Mouse (Mus musculus) heart, postnatal 10 days (tissue): Measurements from ENCODE around the gene Ablim1. TPM values are rescaled to one million over a fixed set of nuclear protein-coding genes. Genes with fewer than 3 reads are reported as not detected.
"Not testable (repeated sequence)": the region's sequence is repeated elsewhere in the genome, so short reads cannot be mapped to it uniquely, and the experiment has no call there.

Source experiments
- DNase-seq, 2 experiments: peaks; one replicate each; pipeline ENCODE4 v3.0.0; 2021
- intact Hi-C: fragments of 180-260 bp; cut with DNase I; formaldehyde crosslinking; loops from one replicate; pipeline ENCODE4 v1.15.1; 2025
- total RNA-seq, 2 experiments: library from RNA; stranded (reverse); gene quantifications; 2 replicates each; pipeline ENCODE4 v1.2.3; 2021

Gene Ablim1
- total RNA-seq, 2 experiments from 2014 or later = 397 to 585 TPM

DNA sequence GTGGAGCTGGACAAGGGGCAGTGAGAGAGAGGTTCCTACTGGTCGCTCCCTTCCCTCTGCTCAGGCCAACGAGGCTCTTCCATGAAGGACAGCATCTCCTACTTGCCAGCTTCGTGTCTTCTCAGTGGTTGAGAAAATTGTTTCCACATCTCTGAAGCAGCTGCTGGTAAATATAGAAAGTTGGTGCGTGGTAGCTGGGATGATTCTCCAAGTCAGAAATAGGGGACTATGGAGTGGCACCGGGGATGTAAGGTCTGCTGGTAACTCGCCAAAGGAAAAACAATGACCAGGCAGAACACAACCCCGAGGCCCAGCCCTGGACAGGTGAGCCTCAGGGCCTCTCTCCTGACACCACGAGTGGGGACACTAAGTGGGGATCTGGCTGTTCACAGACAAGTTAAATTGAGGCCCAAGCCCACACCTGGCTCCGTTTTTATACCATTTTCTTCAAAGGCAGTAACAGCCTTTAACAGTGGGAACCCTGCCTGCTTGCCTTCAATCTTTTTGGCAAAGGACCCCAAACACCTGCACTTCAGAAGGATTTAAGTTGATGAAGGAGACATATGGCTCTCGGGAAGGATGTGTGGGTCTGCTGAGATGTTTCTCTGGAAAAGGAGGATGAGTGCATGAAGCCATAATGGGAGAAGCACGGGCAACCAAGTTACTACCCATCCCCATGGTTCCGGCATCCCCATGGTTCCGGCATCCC is 175.7 kb downstream of the Ablim1 start:
- no peak for DNase-seq
- intact Hi-C loops = loop anchor here (1.0 to 10.0 kb wide), 3 partner anchors 190 to 506 kb away; no protein-coding TSS in a partner anchor

DNA sequence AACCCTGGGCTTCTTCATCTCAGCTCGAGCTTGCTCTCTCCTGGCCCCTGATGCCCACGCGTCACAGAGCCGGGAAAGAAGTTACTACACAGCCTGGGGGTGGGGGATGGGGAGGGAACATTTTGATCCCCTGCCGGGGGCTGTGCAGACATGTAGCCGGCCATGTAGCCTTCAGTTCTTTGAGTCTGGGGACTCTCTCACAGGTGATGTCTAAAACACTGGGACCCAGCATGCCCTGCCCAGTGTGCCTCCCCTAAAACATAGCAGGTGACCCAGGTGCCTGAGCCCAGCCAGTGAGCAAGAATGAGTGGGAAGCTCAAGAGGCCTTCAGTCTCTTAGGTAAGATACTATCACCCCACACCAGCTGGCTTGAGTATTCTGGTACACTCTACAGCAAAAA is 176.2 kb downstream of the Ablim1 start:
- DNase-seq = no peak
- intact Hi-C loops = loop anchor here (1.0 to 10.0 kb wide), 3 partner anchors 191 to 506 kb away; no protein-coding TSS in a partner anchor

DNA sequence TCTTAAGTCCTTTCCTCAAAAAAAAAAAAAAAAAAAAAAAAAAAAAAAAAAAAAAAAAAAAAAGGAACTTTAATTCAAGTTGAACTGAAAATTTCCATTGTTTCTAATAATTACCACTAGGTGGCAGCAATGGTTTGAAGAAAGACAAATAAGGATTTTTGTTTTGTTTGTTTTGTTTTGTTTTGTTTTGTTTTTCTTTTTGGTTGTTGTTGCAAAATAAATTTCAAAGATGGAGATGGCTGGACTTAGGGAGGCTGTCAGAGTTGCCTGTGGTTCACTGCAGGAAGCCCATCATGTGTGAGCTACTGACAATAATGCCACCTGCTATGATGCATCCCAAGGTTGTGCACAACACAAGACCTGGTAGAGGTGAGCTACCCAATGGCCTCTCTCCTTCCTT is 176.7 kb downstream of the Ablim1 start:
- DNase-seq = no peak
- intact Hi-C loops = loop anchor here (1.0 to 10.0 kb wide), 3 partner anchors 191 to 507 kb away; no protein-coding TSS in a partner anchor

DNA sequence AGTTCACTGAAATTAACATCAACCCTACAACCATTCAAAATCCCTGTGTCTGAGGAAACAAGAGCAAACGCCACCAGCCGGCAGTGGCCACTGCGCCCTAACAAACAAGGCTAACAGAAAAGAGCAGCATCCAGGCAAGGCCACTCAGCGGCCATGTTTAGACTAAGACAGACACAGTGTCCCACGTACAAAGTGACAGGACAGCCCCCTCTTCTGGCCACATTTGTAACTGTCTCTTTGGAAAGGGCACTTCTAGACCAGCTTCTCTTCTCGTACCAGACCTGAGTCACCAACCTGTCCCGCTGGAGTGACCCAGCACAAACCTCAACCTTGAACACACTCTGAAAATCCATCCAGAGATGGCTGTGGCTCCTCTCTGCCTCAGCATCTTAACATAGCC is 178.5 kb downstream of the Ablim1 start:
- DNase-seq = peak; percentile 82 to 86
- intact Hi-C loops = loop anchor here (1.0 to 10.0 kb wide), 3 partner anchors 70 to 509 kb away; no protein-coding TSS in a partner anchor

DNA sequence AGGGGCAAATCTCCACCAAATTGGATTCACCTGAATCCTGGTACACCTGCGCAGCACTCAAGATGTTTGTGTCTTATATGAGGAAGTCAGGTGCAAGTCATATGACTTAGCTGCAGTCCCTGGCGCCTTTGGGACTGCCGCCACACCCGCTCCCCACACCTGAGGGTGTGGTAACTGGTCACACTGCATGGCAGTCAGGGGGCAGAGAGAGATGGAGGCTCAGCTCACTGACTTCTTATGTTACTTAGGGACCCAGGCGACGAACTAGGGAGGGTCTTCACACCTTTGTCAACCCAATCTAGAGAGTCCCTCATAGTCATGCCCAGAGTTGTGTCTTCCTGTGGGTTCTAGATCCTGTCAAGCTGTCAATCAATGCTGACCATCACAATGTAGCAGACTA is 179.1 kb downstream of the Ablim1 start:
- intact Hi-C loops = loop anchor here (1.0 to 10.0 kb wide), 3 partner anchors 69 to 509 kb away; no protein-coding TSS in a partner anchor
- not testable (repeated sequence) for DNase-seq

DNA sequence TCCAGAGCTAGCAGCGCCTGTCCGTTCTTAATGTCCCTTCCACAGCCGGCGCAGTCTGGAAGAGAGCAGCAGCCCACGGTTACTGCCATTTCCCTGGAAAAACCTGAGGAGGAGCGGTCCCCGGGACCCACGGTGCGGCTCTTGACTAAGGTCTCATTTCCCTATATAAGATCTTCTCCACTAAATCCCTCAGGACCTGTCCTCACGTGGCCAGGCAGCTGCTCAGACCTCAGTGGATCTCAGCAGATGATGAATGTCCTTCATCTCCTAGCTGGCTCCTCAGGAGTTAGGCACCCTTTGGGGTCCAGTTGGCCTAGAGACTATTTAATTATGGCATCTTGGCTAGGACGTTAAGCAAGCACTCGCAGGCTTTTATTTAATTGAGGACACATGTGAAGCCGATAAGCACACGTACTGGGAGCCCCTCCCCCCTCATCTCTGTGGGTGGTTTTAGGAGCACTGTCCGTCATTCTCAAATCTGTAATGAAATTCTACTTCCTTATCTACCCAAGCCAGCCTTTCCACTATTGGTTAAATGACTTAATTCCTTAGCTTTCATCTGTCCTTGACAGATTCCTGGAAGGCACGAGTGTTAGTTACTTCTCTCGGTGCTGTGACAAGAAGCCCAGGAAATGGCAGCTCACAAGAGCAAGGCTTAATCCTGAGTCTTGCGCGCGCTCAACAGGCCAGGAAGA is 179.9 kb downstream of the Ablim1 start:
- DNase-seq = peak; percentile 59 to 66

DNA sequence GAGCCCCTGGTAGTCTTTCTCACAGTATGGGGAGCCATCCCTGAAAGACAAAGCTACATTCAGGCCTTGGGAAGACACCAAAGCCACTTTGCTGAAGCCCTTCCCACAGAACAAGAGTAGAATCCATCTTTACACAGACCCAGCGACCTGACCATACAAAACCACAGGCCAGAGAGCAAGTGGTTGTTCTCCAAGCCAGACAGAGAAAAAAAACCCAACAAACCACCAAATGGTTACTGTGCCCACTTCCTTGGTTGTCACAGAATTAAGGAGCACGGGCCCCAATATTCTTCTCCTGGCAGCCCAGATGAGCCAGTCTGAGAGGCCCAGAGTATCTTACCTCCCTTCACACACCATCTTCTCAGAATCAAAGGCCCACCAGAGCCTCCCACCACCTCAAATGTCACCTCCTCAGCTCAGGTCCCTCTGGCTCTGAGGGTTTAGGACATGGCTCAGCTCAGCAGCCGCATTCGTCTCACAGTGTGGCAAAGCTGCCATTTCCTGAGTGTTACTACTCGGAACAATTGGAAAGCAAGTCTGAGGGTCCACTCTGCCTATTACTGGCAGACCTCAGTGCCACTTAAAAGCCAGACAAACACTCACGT is 181.7 kb downstream of the Ablim1 start:
- DNase-seq = no peak
- intact Hi-C loops = loop anchor here (5.0 to 10.0 kb wide), 3 partner anchors 36 to 512 kb away; no protein-coding TSS in a partner anchor

More for the DNA sequence above, 179.9 kb downstream of the Ablim1 start:
- intact Hi-C loops = loop anchor here (5.0 to 10.0 kb wide), 3 partner anchors 38 to 510 kb away; no protein-coding TSS in a partner anchor

DNA sequence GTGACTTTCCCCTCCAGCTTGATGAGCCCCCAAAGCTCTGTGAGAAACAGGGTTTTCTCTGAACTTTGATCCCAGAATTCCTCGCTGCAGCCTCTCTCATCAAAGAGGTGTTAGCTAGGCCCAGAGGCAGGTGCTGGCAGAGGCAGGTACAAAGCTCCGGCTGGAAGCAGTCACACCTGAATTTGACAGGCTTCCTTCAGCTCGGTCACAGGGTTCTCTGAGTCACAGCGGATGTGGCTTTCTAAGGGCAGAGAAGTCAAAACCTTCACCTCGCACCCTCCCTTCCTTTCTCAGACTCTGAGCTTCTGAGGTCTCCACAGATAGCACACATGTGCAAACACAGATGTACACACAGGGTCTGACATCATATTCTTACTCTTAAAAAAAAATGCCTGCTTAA is 182.4 kb downstream of the Ablim1 start:
- intact Hi-C loops = loop anchor here (5.0 to 10.0 kb wide), 3 partner anchors 35 to 513 kb away; no protein-coding TSS in a partner anchor
- no peak for DNase-seq

DNA sequence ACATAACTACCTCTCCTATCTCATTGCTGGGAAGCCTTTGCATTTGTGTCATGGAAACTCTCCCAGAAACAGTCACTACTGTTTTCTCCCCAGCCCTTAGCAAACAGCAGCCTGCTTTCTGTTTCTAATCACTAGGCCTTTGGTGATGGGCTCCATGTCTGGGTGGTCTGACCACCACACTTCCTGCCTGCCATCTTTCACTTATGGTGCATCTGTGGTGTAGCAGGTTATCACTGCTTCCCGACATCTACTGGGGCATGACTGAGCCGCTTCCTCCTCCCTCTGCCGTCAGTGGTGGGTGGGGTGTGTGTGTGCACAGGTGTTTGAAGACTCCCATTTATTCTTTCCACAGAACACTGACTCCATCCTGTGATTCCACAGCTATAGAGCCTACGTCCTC is 183.4 kb downstream of the Ablim1 start:
- intact Hi-C loops = loop anchor here (5.0 to 10.0 kb wide), 3 partner anchors 34 to 513 kb away; no protein-coding TSS in a partner anchor
- no peak for DNase-seq

DNA sequence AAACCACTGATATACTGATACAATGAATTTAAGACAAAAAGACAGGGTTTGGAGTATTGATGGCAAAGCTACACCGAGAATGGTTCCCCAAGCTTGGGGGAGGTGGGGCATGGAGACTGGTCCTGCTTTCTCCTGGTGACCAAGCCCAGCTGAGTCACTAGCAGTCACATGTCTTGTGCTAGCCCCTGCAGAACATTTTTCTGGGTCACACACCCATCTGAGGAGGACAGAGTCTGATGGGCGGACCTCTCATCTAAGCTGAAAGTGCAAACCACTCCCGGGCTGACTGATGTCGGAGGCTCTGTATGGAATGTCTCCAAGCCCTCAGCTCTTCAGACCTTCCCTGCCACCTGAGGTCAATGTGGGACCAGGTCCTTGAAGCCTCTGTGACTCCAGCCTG is 184.1 kb downstream of the Ablim1 start:
- no peak for DNase-seq
- intact Hi-C loops = loop anchor here (5.0 to 10.0 kb wide), 3 partner anchors 33 to 514 kb away; no protein-coding TSS in a partner anchor

DNA sequence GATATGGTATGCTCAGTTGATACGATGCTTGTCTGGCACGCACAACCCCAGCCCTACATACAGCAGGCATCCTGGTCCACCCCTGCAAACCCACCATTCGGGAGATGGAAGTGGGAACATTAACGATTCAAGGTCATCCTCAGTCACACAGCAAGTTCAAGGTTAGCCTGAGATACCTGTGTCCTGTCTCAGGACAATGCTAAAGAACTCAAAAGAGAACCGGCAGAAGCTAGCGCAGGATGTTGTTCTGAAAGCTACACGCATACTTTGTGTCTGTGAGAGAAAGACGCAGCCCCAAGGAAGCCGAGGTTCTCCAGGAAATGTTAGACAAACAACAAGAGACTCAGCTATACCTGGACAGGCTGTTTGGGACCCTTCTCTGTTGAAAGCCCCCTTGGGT is 185.0 kb downstream of the Ablim1 start:
- intact Hi-C loops = loop anchor here (5.0 to 10.0 kb wide), 3 partner anchors 32 to 515 kb away; no protein-coding TSS in a partner anchor
- DNase-seq = no peak

DNA sequence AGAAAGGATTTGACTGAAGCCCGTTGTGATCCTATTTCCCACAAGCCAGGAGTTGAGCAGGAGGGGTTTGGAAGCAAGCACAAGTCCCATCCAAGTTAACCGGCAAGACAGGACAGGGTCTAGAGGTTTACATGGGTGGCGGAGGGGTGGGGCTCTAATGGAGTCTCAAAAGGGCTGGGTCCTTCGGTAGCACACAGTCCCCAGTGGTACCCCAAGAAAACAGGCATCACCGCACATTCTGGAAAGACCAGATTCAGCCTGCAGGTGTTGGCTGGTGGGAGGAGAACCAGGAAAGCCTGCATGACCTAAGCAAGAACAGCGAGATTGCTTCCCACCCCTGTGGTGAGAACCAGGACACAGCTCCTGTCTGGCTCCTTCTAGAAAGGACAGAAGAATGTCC is 186.7 kb downstream of the Ablim1 start:
- intact Hi-C loops = no loop called here
- no peak for DNase-seq

DNA sequence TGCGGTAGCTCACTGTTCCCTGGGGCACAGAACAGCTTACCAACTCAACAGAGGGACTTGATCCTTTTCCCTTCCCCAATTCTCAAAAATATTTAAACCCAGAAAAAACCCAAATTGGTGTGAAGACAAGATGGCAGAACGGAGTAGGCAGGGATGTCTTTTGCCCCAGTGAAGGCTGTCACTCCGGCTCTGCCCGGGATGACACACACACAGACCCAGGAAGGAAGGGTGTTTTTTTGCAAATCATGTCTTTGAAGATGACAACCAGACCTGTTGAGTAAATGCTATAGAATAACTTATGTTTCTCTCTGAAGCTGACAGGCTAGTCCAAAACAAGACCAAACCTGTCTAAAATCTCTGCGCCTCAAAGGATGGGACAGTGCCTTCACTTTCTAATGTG is 187.2 kb downstream of the Ablim1 start:
- intact Hi-C loops = no loop called here
- DNase-seq = no peak

DNA sequence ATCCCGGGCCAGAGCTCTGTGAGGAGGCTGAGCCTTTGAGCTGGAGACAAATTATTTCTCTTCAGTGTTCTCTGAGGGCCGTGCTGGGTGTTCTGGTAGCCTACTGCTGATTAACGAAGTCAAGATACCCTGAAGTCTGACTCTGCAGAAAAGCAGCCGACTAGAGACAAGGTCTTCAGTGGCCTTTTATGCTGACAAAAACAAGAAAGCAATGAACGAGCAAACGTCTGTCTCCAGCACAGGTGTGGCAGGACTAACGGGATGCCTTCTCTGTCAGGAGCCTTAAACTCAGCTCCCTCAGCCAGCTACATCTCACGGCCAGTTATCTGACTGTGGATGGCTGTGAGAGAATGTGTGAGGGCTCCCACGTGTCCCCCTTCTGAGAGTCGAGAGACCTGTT is 187.8 kb downstream of the Ablim1 start:
- intact Hi-C loops = no loop called here
- no peak for DNase-seq

DNA sequence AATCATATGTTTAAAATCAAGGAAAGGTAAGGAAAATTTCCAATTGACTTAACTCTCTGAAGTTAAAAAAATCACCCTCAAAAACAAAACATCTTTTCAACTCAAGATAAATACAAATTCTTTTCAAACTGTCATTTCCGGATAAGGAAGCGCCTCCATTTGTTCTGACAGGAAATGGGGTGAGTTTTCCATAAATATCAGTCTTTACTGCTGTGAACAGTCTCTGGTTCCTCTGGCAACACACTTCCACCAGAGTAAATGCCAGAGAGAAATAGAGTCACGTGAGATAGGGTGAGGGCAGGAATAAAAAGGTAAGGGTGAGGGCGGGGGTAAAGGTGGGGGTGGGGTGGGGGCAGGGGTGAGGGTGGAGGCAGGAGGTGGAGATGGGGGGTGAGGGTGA is 189.8 kb downstream of the Ablim1 start:
- intact Hi-C loops = loop anchor here (2.0 kb wide), 1 partner anchor 52 kb away; no protein-coding TSS in a partner anchor
- no peak for DNase-seq

DNA sequence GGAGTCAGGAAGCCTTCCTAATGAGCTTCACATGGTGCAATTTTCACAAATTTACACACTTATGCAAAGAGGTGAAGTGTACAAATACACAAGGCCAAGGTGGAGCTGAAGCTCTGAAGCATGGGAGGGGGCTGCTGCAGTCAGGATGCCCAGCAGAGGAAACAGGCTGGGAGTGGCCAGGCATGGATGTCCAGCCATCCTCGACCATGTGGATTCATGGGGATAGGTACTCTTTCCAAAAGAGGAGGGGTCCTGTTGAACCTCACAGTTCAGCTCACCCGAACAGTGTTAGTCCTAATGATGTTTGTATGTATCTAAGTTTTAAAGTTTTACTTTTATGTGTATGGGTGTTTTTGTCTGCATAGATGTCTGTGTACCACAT is 190.6 kb downstream of the Ablim1 start:
- no peak for DNase-seq
- intact Hi-C loops = loop anchor here (2.0 kb wide), 1 partner anchor 51 kb away; no protein-coding TSS in a partner anchor

DNA sequence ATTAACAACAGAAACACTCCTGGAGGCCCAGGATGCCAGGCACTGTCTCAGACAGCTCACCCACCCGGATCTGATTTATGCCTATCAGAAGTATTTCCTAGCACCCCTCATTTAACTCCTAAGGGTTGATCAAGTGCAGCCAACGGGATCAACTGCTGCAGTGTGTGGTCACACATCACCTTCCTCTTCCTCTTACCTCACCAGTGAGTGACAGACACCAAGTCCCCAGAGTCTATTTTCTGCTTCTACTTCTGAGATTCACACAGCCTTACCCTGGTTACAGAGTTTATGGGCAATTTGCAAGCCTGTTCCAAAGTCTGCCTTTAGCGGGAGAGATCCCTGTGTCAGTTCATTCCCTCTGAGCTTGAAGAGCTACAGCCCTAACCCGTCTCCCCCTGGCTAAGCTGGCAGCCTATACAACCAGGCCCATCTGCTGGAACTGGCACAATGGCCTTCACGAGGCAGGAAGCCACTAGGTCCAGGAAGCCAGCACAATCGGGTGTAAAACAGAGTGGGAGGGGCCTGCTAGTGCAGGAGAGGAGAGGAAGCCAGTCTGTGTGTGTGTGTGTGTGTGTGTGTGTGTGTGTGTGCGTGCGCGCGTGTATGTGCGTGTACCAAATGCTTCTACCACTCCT is 191.1 kb downstream of the Ablim1 start:
- intact Hi-C loops = loop anchor here (2.0 kb wide), 1 partner anchor 51 kb away; no protein-coding TSS in a partner anchor
- peak; percentile 72 to 76 for DNase-seq

DNA sequence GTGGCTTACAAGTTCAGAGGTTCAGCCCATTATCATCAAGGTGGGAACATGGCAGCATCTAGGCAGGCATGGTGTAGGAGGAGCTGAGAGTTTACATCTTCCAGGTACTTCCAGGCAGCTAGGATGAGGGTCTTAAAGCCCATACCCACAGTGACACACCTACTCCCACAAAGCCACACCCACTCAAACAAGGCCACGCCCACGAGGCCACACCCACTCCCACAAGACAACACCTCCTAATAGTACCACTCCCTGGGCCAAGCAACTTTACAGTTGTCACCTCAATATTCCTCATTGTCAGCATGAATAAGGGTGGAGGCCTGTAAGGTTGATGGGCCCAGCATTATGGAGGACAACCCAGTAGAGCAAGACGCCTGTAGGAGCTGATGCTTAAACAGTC is 192.5 kb downstream of the Ablim1 start:
- intact Hi-C loops = no loop called here
- no peak for DNase-seq

DNA sequence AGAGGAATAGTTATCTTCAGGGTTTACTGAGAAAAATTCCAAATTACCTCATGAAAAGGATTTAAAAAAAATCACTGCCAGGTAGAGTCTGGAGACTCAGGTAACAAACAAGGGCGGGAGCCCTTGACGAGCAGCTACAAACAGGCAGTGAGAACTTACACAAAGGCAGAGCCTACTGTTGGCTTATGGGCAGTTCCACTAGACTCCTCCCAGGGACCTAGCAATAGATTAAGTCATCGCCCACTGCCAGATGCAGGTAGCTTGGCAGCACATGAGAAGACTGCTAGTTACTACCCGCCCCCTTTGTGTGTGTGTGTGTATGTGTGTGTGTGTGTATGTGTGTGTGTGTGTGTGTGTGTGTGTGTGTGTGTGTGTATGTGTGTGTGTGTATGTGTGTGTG is 193.7 kb downstream of the Ablim1 start:
- intact Hi-C loops = no loop called here
- DNase-seq = no peak

DNA sequence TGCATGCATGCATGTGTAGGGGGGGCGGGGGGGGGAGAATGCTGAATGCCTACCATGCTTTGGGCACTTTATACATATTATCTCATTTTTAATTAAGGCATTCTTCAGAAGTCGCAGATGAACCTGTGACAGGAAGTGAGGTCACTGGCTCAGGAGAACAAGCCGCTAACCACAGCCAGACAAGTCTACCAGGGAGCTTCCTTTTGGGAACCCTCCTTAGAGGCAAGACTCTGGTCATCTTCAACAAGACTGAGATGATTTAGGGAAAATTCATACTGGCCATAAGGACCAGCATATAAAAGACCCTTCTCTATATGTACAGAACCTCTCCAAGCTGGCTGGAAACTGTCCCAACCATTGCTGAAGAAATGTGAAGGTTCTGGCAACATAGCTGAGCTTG is 195.1 kb downstream of the Ablim1 start:
- DNase-seq = no peak
- intact Hi-C loops = no loop called here
